Mouse (Mus musculus) B cell, adult 62 days (primary cell): ENCODE data around the gene Fut9. TPM values are rescaled to one million over a fixed set of nuclear protein-coding genes. Genes with fewer than 3 reads are reported as not detected.

Source experiments
- total RNA-seq: library from RNA; stranded (reverse); gene quantifications from 4 replicates; pipeline ENCODE4 v1.2.4, GENCODE M21; 2023

Fut9 gene
- not detected in 4 replicates for total RNA-seq

GRCm38 (mm10) chr4:25799476-25800283, at the start of gene Fut9:
Gene Fut9, minus strand, starts transcription at chr4:25800244.

